Mouse (Mus musculus) embryonic facial prominence, embryonic 14.5 days (tissue): Measurements from ENCODE around the gene 9530003J23Rik. TPM values are rescaled to one million over a fixed set of nuclear protein-coding genes. Genes with fewer than 3 reads are reported as not detected.
"Not testable (repeated sequence)": the region's sequence is repeated elsewhere in the genome, so short reads cannot be mapped to it uniquely, and the experiment has no call there.

Source experiments
- ATAC-seq: fragments of 200-750 bp; cut with Nextera tagmentation; 2 replicates; pipeline ENCODE4 v1.8.0; 2017; ENCODE audit warnings: low read depth, moderate number of reproducible peaks, moderate TSS enrichment
- DNase-seq: peaks from one replicate; pipeline ENCODE4 v3.0.0-alpha.2; 2015; ENCODE audit warnings: low spot score
- H3K27ac ChIP-seq: fragments of 300-500 bp; sonication (generic); replicated peaks from 2 replicates; pipeline ENCODE4 v1.5.1; 2014; ENCODE audit warnings: low read depth, mild to moderate bottlenecking, low read length, moderate library complexity
- H3K27me3 ChIP-seq: fragments of 300-500 bp; sonication (generic); replicated peaks from 2 replicates; pipeline ENCODE4 v1.6.1; 2014; ENCODE audit warnings: low read length; ENCODE audit not compliant: control insufficient read depth, insufficient read depth
- H3K36me3 ChIP-seq: fragments of 300-500 bp; sonication (generic); 2 replicates; pipeline ENCODE4 v1.6.1; 2014; ENCODE audit warnings: low read length, mixed read lengths; ENCODE audit not compliant: control insufficient read depth, insufficient read depth
- H3K4me1 ChIP-seq: fragments of 300-500 bp; sonication (generic); 2 replicates; pipeline ENCODE4 v1.6.1; 2014; ENCODE audit warnings: antibody characterized with exemption, low read length; ENCODE audit not compliant: control insufficient read depth, insufficient read depth
- H3K4me2 ChIP-seq: fragments of 300-500 bp; sonication (generic); 2 replicates; pipeline ENCODE4 v1.6.1; 2014; ENCODE audit warnings: low read depth, mild to moderate bottlenecking, low read length, moderate library complexity, mixed read lengths
- H3K4me3 ChIP-seq: fragments of 300-500 bp; sonication (generic); 2 replicates; pipeline ENCODE4 v1.5.1; 2014; ENCODE audit warnings: low read depth, mild to moderate bottlenecking, low read length
- H3K9ac ChIP-seq: fragments of 300-500 bp; sonication (generic); 2 replicates; pipeline ENCODE4 v1.6.1; 2014; ENCODE audit warnings: low read depth, mild to moderate bottlenecking, low read length, moderate library complexity, mixed read lengths
- H3K9me3 ChIP-seq: fragments of 300-500 bp; sonication (generic); 2 replicates; pipeline ENCODE4 v1.6.1; 2016; ENCODE audit warnings: low read length; ENCODE audit not compliant: control insufficient read depth
- WGBS: fragments of 180-500 bp; shearing (Covaris S2); extraction: QIAGEN DNeasy Blood & Tissue Kit; methylation state at CpG from one replicate; pipeline ENCODE4 v1.1.7; 2014; 5-methylcytosine and 5-hydroxymethylcytosine counted together
- polyA plus RNA-seq: library from polyadenylated mRNA; unstranded; fragments of >200 nt; fragmentation: Nextera tagmentation; extraction: Ambion mirVana; gene quantifications from 2 replicates; pipeline ENCODE4 v1.2.1, GENCODE M21; 2014

The 9530003J23Rik gene
- polyA plus RNA-seq, 1 experiment from 2014 or later, result not detected

DNA sequence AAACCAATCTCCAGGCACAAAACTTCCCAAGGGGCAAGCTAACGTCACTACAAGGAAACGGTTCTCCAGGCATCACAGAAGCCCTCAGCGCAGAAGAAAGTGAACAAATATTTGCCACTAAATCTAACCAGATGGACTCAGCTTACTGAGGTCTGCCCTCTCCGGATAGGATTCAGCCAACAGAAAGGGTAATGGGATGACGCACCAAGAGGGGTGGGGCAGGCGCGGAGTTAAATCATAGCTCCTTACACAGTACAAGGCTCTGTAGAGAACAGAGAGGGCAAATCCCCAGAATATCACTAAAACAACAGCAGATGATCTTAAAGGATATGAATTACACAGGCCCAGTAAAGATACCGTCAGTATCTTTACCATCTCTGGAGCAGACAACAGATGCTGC lies 20.2 kb downstream of the 9530003J23Rik start:
- WGBS, result 93% methylated on average over 8 of the region's 8 CpGs
- DNase-seq (no peak), ATAC-seq (no peak)
- no peak overlapping the region for H3K27ac ChIP-seq
- peaks cover 6% of the 10 kb centered on the region; the same call in 1 of the 2 replicates for H3K4me1 ChIP-seq
- H3K4me3 ChIP-seq, result no peak overlapping the region
- no peaks in the 10 kb centered on the region for H3K27me3 ChIP-seq
- no peaks in the 10 kb centered on the region for H3K9me3 ChIP-seq
- peaks cover 80% of the 10 kb centered on the region for H3K36me3 ChIP-seq
- H3K9ac ChIP-seq, result no peak overlapping the region
- no peak overlapping the region for H3K4me2 ChIP-seq

DNA sequence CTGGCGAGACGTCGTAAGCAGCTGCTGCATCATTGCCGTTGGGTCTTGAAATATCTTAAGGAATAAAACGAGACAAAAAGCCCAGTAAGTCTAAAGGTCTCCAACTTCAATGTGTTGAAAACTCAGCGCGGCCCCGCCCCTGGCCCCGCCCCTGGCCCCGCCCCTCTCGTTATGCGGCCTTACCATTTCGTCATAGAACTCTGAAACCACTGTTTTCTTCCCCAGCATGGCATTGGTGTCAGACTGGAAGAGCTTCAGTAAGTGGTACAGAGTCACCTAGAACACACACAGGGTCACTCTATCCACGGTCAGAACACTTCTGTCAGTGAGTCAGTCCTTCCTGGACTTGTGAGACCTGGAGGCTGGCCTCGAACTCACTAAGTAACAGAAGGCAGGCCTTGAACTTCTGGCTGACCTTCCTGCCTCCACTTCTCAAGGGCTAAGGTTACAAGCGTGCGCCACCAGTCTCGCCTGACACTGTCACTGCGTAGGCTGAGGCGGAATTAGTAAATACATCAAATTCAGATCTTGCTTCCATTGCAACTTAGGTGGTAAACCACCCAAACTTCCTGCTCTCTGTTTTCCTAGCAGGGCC lies 21.2 kb downstream of the 9530003J23Rik start:
- WGBS, result 85% methylated on average over 20 of the region's 20 CpGs
- peaks cover 82% of the 10 kb centered on the region for H3K36me3 ChIP-seq
- no peak for DNase-seq

DNA sequence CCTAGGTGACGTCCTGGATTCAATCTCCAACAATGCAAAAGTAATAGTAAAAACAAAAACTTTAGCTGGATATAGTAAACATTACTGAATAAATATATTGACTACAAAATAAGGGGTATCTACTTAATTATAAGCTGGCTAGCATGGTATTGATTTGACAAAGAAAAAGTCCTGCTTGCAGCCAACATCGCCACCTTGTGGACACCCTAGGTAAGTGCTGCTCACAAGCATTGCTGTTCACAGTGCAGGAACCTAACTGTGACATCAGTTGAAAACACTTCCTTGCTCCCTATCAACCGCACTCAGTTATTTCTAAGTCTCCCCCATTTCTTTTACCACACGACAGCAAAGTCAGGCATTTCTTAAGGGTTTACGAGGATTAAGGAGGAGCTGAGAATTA lies 21.7 kb downstream of the 9530003J23Rik start:
- WGBS, result 74% methylated on average over 5 of the region's 5 CpGs
- no peaks in the 10 kb centered on the region for H3K4me1 ChIP-seq
- H3K27ac ChIP-seq, result no peak overlapping the region
- H3K36me3 ChIP-seq, result peaks cover 77% of the 10 kb centered on the region
- H3K9me3 ChIP-seq, result no peaks in the 10 kb centered on the region
- no peak overlapping the region for H3K9ac ChIP-seq
- H3K4me3 ChIP-seq, result no peak overlapping the region
- no peak overlapping the region for H3K4me2 ChIP-seq
- DNase-seq (no peak), ATAC-seq (no peak)
- H3K27me3 ChIP-seq, result no peaks in the 10 kb centered on the region

More for the DNA sequence above, 21.2 kb downstream of the 9530003J23Rik start:
- Histone ChIP-seq H3K4me1 (no peaks in the 10 kb centered on the region), H3K4me3 (no peak overlapping the region), H3K27ac (no peak overlapping the region), H3K27me3 (no peaks in the 10 kb centered on the region), H3K4me2 (no peak overlapping the region), H3K9me3 (no peaks in the 10 kb centered on the region), H3K9ac (no peak overlapping the region)
- ATAC-seq, result no peak

DNA sequence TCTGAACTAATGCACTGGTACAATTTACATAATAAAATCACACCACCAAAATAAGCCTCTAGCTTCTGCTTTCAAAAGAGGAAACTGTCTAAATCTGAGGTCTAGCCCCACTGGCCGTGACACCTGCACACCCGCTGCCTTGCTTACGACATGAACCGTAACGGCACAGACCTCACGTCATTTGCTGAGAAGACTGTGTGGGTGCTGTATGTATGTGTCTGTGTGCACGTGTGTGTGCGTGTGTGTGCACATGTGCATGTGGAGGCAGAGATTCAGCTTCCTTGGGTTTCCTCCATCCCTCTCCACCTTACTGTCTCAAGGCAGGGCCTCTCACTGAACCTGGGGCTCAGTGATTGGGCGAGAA lies 22.4 kb downstream of the 9530003J23Rik start:
- no peak overlapping the region for H3K4me2 ChIP-seq
- WGBS, result 97% methylated on average over 9 of the region's 9 CpGs
- H3K9ac ChIP-seq, result no peak overlapping the region
- H3K4me1 ChIP-seq, result no peaks in the 10 kb centered on the region
- H3K27me3 ChIP-seq, result no peaks in the 10 kb centered on the region
- no peak for ATAC-seq
- no peak overlapping the region for H3K27ac ChIP-seq
- no peak for DNase-seq
- H3K9me3 ChIP-seq, result no peaks in the 10 kb centered on the region
- peaks cover 70% of the 10 kb centered on the region for H3K36me3 ChIP-seq
- H3K4me3 ChIP-seq, result no peak overlapping the region

DNA sequence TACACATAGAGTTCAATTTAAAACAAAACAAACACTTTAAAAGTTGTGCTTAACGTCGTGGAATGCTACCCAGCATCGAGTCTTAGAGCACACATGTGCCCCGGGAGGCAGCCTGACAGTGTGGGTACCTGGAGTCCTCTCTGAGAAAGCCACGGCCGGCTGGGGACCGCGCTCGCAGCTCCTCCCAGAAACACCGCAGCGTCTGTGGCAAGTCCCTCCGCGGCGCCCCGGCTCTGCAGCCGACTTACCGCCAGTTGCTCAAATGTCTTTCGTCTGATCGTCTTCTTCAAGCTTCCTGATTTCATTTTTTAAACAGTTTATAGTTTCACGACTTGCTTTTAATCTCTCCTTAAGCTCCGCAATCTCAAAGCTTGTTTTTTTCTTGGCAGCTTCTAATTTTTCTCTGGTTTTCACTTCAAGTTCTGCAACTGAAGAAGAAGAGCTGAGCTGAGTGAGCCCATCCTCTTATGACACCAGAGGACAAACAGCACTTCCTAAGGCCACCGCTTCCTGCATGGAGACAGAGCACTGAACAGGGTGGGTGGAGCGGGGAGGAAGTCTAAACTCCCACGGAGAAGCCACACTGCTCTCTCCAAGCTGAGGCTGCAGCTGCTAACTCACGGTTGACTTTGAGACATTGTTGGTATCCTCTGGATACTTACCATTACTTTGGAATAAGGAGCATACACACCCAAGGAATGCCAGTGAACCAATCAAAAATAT lies 22.9 kb downstream of the 9530003J23Rik start:
- Histone ChIP-seq H3K4me1 (no peaks in the 10 kb centered on the region), H3K9ac (no peak overlapping the region), H3K36me3 (peaks cover 64% of the 10 kb centered on the region), H3K4me2 (no peak overlapping the region), H3K4me3 (no peak overlapping the region), H3K27ac (no peak overlapping the region), H3K9me3 (no peaks in the 10 kb centered on the region), H3K27me3 (no peaks in the 10 kb centered on the region; the same call in 1 of the 2 replicates)
- DNase-seq (no peak), ATAC-seq (no peak)
- WGBS, result 94% methylated on average over 24 of the region's 25 CpGs

DNA sequence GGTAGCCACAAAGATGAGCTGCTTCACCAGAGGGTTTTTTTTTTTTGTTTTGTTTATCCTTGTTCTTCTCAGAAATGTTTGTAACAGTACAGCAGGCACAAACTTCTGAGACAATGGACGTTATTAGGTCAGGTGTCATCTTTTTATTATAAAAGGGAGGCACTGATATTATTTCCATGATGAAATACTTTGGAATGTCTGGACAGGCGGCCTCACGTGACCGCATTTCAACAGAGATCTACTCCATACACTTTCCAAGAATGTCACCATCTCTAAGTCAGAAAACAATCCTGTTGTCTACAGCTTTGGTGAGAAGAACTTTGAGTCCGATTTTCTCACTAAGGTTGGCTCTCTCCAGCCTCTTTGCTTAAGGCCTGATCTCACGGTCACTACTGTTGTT lies 27.5 kb downstream of the 9530003J23Rik start:
- Histone ChIP-seq H3K4me2 (no peak overlapping the region), H3K9ac (no peak overlapping the region), H3K9me3 (no peaks in the 10 kb centered on the region), H3K27ac (no peak overlapping the region), H3K36me3 (peaks cover 22% of the 10 kb centered on the region), H3K27me3 (no peaks in the 10 kb centered on the region; the same call in 1 of the 2 replicates), H3K4me1 (no peaks in the 10 kb centered on the region), H3K4me3 (no peak overlapping the region)
- WGBS, result 91% methylated on average over 6 of the region's 6 CpGs
- no peak for ATAC-seq
- DNase-seq, result no peak

DNA sequence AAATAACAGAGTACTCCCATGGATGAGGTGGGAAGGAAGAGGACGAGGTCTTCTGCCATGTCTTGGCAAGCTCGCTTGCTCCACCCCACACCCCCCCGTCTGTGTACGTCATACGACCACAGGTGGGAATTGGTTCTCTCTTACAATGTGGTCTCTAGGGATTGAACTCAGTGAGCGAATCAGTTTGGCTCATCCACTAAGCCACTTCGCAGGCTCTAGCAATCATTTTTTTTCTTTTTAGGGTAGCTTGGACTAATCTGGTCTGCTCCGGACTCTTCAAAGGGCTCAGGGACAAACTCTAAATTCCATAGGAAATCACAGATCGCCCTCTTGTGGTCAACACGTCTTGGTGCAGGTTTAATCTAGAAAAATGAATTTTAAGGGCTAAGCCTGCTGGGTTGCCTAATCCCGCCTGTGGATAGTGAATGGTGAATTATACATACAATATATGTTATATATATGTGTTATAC lies 29.0 kb downstream of the 9530003J23Rik start:
- DNase-seq, result peak; percentile 90
- Histone ChIP-seq H3K36me3 (peaks cover 7% of the 10 kb centered on the region; the same call in 1 of the 2 replicates), H3K27ac (no peak overlapping the region), H3K4me2 (peak overlapping the region; percentile 54), H3K4me1 (no peaks in the 10 kb centered on the region), H3K27me3 (no peaks in the 10 kb centered on the region; the same call in 1 of the 2 replicates), H3K4me3 (peak overlapping the region; percentile 30), H3K9me3 (no peaks in the 10 kb centered on the region), H3K9ac (peak overlapping the region; percentile 53)
- peak; percentile 63 for ATAC-seq
- WGBS, result 10% methylated on average over 11 of the region's 11 CpGs

DNA sequence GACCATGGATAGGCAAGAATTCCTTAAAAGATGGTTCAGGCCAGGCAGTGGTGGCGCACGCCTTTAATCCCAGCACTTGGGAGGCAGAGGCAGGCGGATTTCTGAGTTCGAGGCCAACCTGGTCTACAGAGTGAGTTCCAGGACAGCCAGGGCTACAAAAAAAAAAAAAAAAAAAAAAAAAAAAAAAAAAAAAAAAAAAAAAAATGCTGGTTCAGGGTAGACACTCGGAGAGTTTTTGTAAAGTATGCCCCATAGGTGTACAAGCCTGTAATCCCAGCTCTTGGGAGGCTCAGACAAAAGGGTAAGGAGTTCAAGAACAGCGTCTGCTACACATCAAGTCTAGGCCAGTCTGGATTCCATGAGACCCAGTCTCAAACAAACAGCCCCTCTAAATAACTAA lies 29.7 kb downstream of the 9530003J23Rik start:
- not testable (repeated sequence) for H3K36me3 ChIP-seq, H3K27ac ChIP-seq, H3K4me3 ChIP-seq, ATAC-seq, H3K27me3 ChIP-seq, DNase-seq, H3K4me1 ChIP-seq, H3K9me3 ChIP-seq, H3K9ac ChIP-seq, H3K4me2 ChIP-seq
- WGBS, result 92% methylated on average over 6 of the region's 6 CpGs
